Mouse (Mus musculus) kidney, embryonic 14.5 days (tissue): ENCODE results near the gene Gimd1. TPM values are rescaled to one million over a fixed set of nuclear protein-coding genes. Genes with fewer than 3 reads are reported as not detected.
A peak's percentile ranks its signal among the peaks of the same experiment; 100 is the strongest.

ENCODE experiments used
- ATAC-seq: fragments of 200-750 bp; cut with Nextera tagmentation; 2 replicates; pipeline ENCODE4 v1.8.0; 2017; ENCODE audit warnings: moderate number of reproducible peaks, mild to moderate bottlenecking, moderate TSS enrichment, moderate library complexity; ENCODE audit not compliant: low FRiP score, low TSS enrichment
- H3K27ac ChIP-seq: fragments of 300-500 bp; sonication (generic); 2 replicates; pipeline ENCODE4 v1.5.1; 2014; ENCODE audit warnings: low read depth, mild to moderate bottlenecking, low read length, moderate library complexity, mixed read lengths
- H3K27me3 ChIP-seq: fragments of 300-500 bp; sonication (generic); 2 replicates; pipeline ENCODE4 v1.6.1; 2014; ENCODE audit warnings: mild to moderate bottlenecking, low read length; ENCODE audit not compliant: control insufficient read depth, insufficient read depth
- H3K36me3 ChIP-seq: fragments of 300-500 bp; sonication (generic); 2 replicates; pipeline ENCODE4 v1.6.1; 2014; ENCODE audit warnings: low read length, mixed read lengths; ENCODE audit not compliant: control insufficient read depth, insufficient read depth
- H3K4me1 ChIP-seq: fragments of 300-500 bp; sonication (generic); 2 replicates; pipeline ENCODE4 v1.6.1; 2014; ENCODE audit warnings: low read length, mixed read lengths; ENCODE audit not compliant: control insufficient read depth, insufficient read depth
- H3K4me2 ChIP-seq: fragments of 300-500 bp; sonication (generic); replicated peaks from 2 replicates; pipeline ENCODE4 v1.6.1; 2014; ENCODE audit warnings: low read depth, mild to moderate bottlenecking, low read length
- H3K4me3 ChIP-seq: fragments of 300-500 bp; sonication (generic); 2 replicates; pipeline ENCODE4 v1.5.1; 2014; ENCODE audit warnings: mild to moderate bottlenecking, low read length
- H3K9ac ChIP-seq: fragments of 300-500 bp; sonication (generic); 2 replicates; pipeline ENCODE4 v1.6.1; 2014; ENCODE audit warnings: low read depth, mild to moderate bottlenecking, low read length, moderate library complexity
- H3K9me3 ChIP-seq: fragments of 300-500 bp; sonication (generic); 2 replicates; pipeline ENCODE4 v1.6.1; 2016; ENCODE audit warnings: low read length; ENCODE audit not compliant: control insufficient read depth
- WGBS: fragments of 180-500 bp; shearing (Covaris S2); extraction: QIAGEN DNeasy Blood & Tissue Kit; methylation state at CpG from one replicate; pipeline ENCODE4 v1.1.7; 2014; 5-methylcytosine and 5-hydroxymethylcytosine counted together
- polyA plus RNA-seq: library from polyadenylated mRNA; unstranded; fragments of >200 nt; fragmentation: Nextera tagmentation; extraction: Ambion mirVana; gene quantifications from 2 replicates; pipeline ENCODE4 v1.2.1, GENCODE M21; 2014

The Gimd1 gene
- polyA plus RNA-seq = 2.6 and 2.7 TPM in 2 replicates

GRCm38 (mm10) chr3:132629601-132630239 is at the start of gene Gimd1:
Gene Gimd1 (plus strand): TSS chr3:132629820.
- H3K4me1 ChIP-seq = no peaks in the 10 kb centered on the region
- H3K27me3 ChIP-seq = no peaks in the 10 kb centered on the region
- no peak within 1 kb of the TSS for H3K4me3 ChIP-seq
- no peak within 1 kb of the TSS for H3K9ac ChIP-seq
- H3K9me3 ChIP-seq = no peaks in the 10 kb centered on the region
- 86% methylated on average over 11 of the region's 11 CpGs for WGBS
- no peak within 1 kb of the TSS for H3K27ac ChIP-seq
- ATAC-seq = no peak
- no peaks in the 10 kb centered on the region for H3K36me3 ChIP-seq
- H3K4me2 ChIP-seq = no peak within 1 kb of the TSS

GRCm38 (mm10) chr3:132581198-132581597 is 48.4 kb upstream of the Gimd1 start:
- Histone ChIP-seq H3K4me2 (no peak overlapping the region), H3K27ac (no peak overlapping the region), H3K4me3 (no peak overlapping the region), H3K9ac (no peak overlapping the region), H3K36me3 (no peaks in the 10 kb centered on the region), H3K4me1 (no peaks in the 10 kb centered on the region), H3K9me3 (no peaks in the 10 kb centered on the region), H3K27me3 (no peaks in the 10 kb centered on the region)
- WGBS = 76% methylated on average over 3 of the region's 3 CpGs
- no peak for ATAC-seq

- ATAC-seq = peak; percentile 62; the same call in 1 of the 2 replicates
- H3K4me3 ChIP-seq = no peak overlapping the region
- H3K36me3 ChIP-seq = no peaks in the 10 kb centered on the region
- H3K27me3 ChIP-seq = no peaks in the 10 kb centered on the region
- 43% methylated on average over 4 of the region's 4 CpGs for WGBS
- no peak overlapping the region for H3K27ac ChIP-seq
- no peaks in the 10 kb centered on the region for H3K9me3 ChIP-seq
- no peaks in the 10 kb centered on the region for H3K4me1 ChIP-seq
- H3K4me2 ChIP-seq = no peak overlapping the region
- H3K9ac ChIP-seq = no peak overlapping the region
These were observed 47.3 kb upstream of the Gimd1 start for GRCm38 (mm10) chr3:132582339-132582738.

- no peaks in the 10 kb centered on the region for H3K27me3 ChIP-seq
- ATAC-seq = no peak
- 55% methylated on average over 8 of the region's 8 CpGs for WGBS
These were observed 44.3 kb upstream of the Gimd1 start for GRCm38 (mm10) chr3:132585122-132585972.

GRCm38 (mm10) chr3:132588146-132588545 is 41.5 kb upstream of the Gimd1 start:
- Histone ChIP-seq H3K4me3 (no peak overlapping the region), H3K27me3 (no peaks in the 10 kb centered on the region), H3K4me1 (no peaks in the 10 kb centered on the region), H3K36me3 (no peaks in the 10 kb centered on the region), H3K27ac (no peak overlapping the region), H3K9ac (no peak overlapping the region), H3K9me3 (no peaks in the 10 kb centered on the region), H3K4me2 (no peak overlapping the region)
- WGBS = 83% methylated on average over 1 of the region's 1 CpGs
- no peak for ATAC-seq

More at GRCm38 (mm10) chr3:132585122-132585972, 44.3 kb upstream of the Gimd1 start:
- Histone ChIP-seq H3K36me3 (no peaks in the 10 kb centered on the region), H3K9me3 (no peaks in the 10 kb centered on the region), H3K4me2 (no peak overlapping the region), H3K9ac (no peak overlapping the region), H3K4me1 (no peaks in the 10 kb centered on the region), H3K27ac (no peak overlapping the region), H3K4me3 (no peak overlapping the region)

GRCm38 (mm10) chr3:132590010-132590409 is 39.6 kb upstream of the Gimd1 start:
- Histone ChIP-seq H3K9ac (no peak overlapping the region), H3K4me3 (no peak overlapping the region), H3K9me3 (no peaks in the 10 kb centered on the region), H3K36me3 (no peaks in the 10 kb centered on the region), H3K27me3 (no peaks in the 10 kb centered on the region), H3K4me1 (no peaks in the 10 kb centered on the region), H3K27ac (no peak overlapping the region), H3K4me2 (no peak overlapping the region)
- no peak for ATAC-seq
- 77% methylated on average over 3 of the region's 3 CpGs for WGBS

GRCm38 (mm10) chr3:132590604-132591003 is 39.0 kb upstream of the Gimd1 start:
- H3K4me3 ChIP-seq = no peak overlapping the region
- no peaks in the 10 kb centered on the region for H3K9me3 ChIP-seq
- no peak for ATAC-seq
- 69% methylated on average over 1 of the region's 1 CpGs for WGBS
- H3K9ac ChIP-seq = no peak overlapping the region
- H3K4me1 ChIP-seq = no peaks in the 10 kb centered on the region
- H3K27ac ChIP-seq = no peak overlapping the region
- no peaks in the 10 kb centered on the region for H3K27me3 ChIP-seq
- no peak overlapping the region for H3K4me2 ChIP-seq
- no peaks in the 10 kb centered on the region for H3K36me3 ChIP-seq

GRCm38 (mm10) chr3:132628741-132629140 is 879 bp upstream of the Gimd1 start:
- H3K4me2 ChIP-seq = no peak overlapping the region
- ATAC-seq = no peak
- WGBS = 50% methylated on average over 8 of the region's 8 CpGs

GRCm38 (mm10) chr3:132633261-132633660 is 3.6 kb downstream of the Gimd1 start:
- no peak overlapping the region for H3K4me3 ChIP-seq
- no peak overlapping the region for H3K9ac ChIP-seq
- H3K4me2 ChIP-seq = no peak overlapping the region
- no peaks in the 10 kb centered on the region for H3K9me3 ChIP-seq
- H3K27ac ChIP-seq = no peak overlapping the region
- ATAC-seq = no peak
- no peaks in the 10 kb centered on the region for H3K36me3 ChIP-seq
- H3K4me1 ChIP-seq = no peaks in the 10 kb centered on the region
- WGBS = 74% methylated on average over 2 of the region's 2 CpGs
- no peaks in the 10 kb centered on the region for H3K27me3 ChIP-seq

More at GRCm38 (mm10) chr3:132628741-132629140, 879 bp upstream of the Gimd1 start:
- H3K27me3 ChIP-seq = no peaks in the 10 kb centered on the region
- H3K36me3 ChIP-seq = no peaks in the 10 kb centered on the region
- H3K9me3 ChIP-seq = no peaks in the 10 kb centered on the region
- no peak overlapping the region for H3K27ac ChIP-seq
- H3K4me3 ChIP-seq = no peak overlapping the region
- H3K9ac ChIP-seq = no peak overlapping the region
- H3K4me1 ChIP-seq = no peaks in the 10 kb centered on the region
